16 mouse cellular contexts compared by ENCODE assay signal in genomic region chr2:81506985-81507384, GRCm38 (mm10).
"Had no signal": no experiment of that assay in that cellular context is flagged by ENCODE, and none has a peak within 500 bp of the region (broad histone marks: within the 10 kb centered on the region; RNA-seq: fewer than 3 reads in every experiment).

No protein-coding gene starts in this region.

- H3K36me3 ChIP-seq: neural tube, embryonic 12.5 days; neural tube, embryonic 13.5 days; stomach, embryonic 15.5 days had no signal

- DNase-seq: retina, postnatal 1 day; right cerebral cortex, adult 18-20 months; right cerebral cortex, postnatal 14 days; right cerebral cortex, postnatal 25 days; right cerebral cortex, postnatal 4 days; spleen, adult 18-20 months; thymus, adult 18-20 months; thymus, adult 2 months; thymus, postnatal 14 days; thymus, postnatal 25 days; thymus, postnatal 36 days; thymus, postnatal 4 days had no signal

- H3K4me2 ChIP-seq: neural tube, embryonic 12.5 days; neural tube, embryonic 13.5 days; stomach, embryonic 15.5 days had no signal

- H3K4me3 ChIP-seq: neural tube, embryonic 12.5 days; neural tube, embryonic 13.5 days; stomach, embryonic 15.5 days had no signal

- H3K4me1 ChIP-seq: neural tube, embryonic 12.5 days; neural tube, embryonic 13.5 days; stomach, embryonic 15.5 days had no signal

- H3K9me3 ChIP-seq: neural tube, embryonic 12.5 days; neural tube, embryonic 13.5 days; stomach, embryonic 15.5 days had no signal

- H3K27me3 ChIP-seq: neural tube, embryonic 12.5 days; neural tube, embryonic 13.5 days; stomach, embryonic 15.5 days had no signal

- H3K27ac ChIP-seq: neural tube, embryonic 12.5 days; neural tube, embryonic 13.5 days; stomach, embryonic 15.5 days; stomach, postnatal 0 days had no signal

- H3K9ac ChIP-seq: neural tube, embryonic 12.5 days; neural tube, embryonic 13.5 days; stomach, embryonic 15.5 days had no signal
